Mouse (Mus musculus) embryonic facial prominence, embryonic 12.5 days (tissue): ENCODE measurements at regions not wholly inside any gene's neighbourhood (a gene's known extent, or its start where the extent isn't known, plus 50 kb on each side); places are given as distances from the start of the nearest gene placed in this dataset.

Source experiments
- ATAC-seq: fragments of 200-750 bp; cut with Nextera tagmentation; 2 replicates; pipeline ENCODE4 v1.8.0; 2017; ENCODE audit not compliant: insufficient number of reproducible peaks, insufficient read depth, low FRiP score, low TSS enrichment
- H3K27ac ChIP-seq: fragments of 300-500 bp; sonication (generic); 2 replicates; pipeline ENCODE4 v1.5.1; 2016; ENCODE audit warnings: mild to moderate bottlenecking
- H3K27me3 ChIP-seq: fragments of 300-500 bp; sonication (generic); 2 replicates; pipeline ENCODE4 v1.6.1; 2016; ENCODE audit warnings: mild to moderate bottlenecking, moderate library complexity
- H3K36me3 ChIP-seq: fragments of 300-500 bp; sonication (generic); 2 replicates; pipeline ENCODE4 v1.6.1; 2016; ENCODE audit warnings: mild to moderate bottlenecking
- H3K4me1 ChIP-seq: fragments of 300-500 bp; sonication (generic); 2 replicates; pipeline ENCODE4 v1.6.1; 2016
- H3K4me2 ChIP-seq: fragments of 300-500 bp; sonication (generic); replicated peaks from 2 replicates; pipeline ENCODE4 v1.6.1; 2016; ENCODE audit warnings: mild to moderate bottlenecking, moderate library complexity
- H3K4me3 ChIP-seq: fragments of 300-500 bp; sonication (generic); 2 replicates; pipeline ENCODE4 v1.5.1; 2016; ENCODE audit warnings: mild to moderate bottlenecking
- H3K9ac ChIP-seq: fragments of 300-500 bp; sonication (generic); 2 replicates; pipeline ENCODE4 v1.6.1; 2016; ENCODE audit warnings: mild to moderate bottlenecking, moderate library complexity
- H3K9me3 ChIP-seq: fragments of 300-500 bp; sonication (generic); 2 replicates; pipeline ENCODE4 v1.6.1; 2016; ENCODE audit warnings: mild to moderate bottlenecking, moderate library complexity
- WGBS: fragments of 180-500 bp; shearing (Covaris S2); methylation state at CpG from one replicate; pipeline ENCODE4 v1.1.7; 2016; 5-methylcytosine and 5-hydroxymethylcytosine counted together

GRCm38 (mm10) chr15:64532260-64533120, 285.0 kb upstream of the Gm21798 start:
- Histone ChIP-seq H3K4me3 (no peak overlapping the region), H3K4me2 (no peak overlapping the region), H3K9ac (no peak overlapping the region), H3K27me3 (no peaks in the 10 kb centered on the region), H3K27ac (no peak overlapping the region), H3K36me3 (no peaks in the 10 kb centered on the region), H3K4me1 (peaks cover 4% of the 10 kb centered on the region; the same call in 1 of the 2 replicates), H3K9me3 (no peaks in the 10 kb centered on the region)
- WGBS, result 69% methylated on average over 6 of the region's 6 CpGs
- ATAC-seq, result no peak

- WGBS, result 63% methylated on average over 2 of the region's 2 CpGs
- H3K4me1 ChIP-seq, result peaks cover 4% of the 10 kb centered on the region; the same call in 1 of the 2 replicates
- no peak overlapping the region for H3K27ac ChIP-seq
Measured at GRCm38 (mm10) chr15:64533169-64533795, 284.2 kb upstream of the Gm21798 start.

GRCm38 (mm10) chr15:64534166-64534565, 283.3 kb upstream of the Gm21798 start:
- no peaks in the 10 kb centered on the region for H3K9me3 ChIP-seq
- 54% methylated on average over 6 of the region's 6 CpGs for WGBS

More at GRCm38 (mm10) chr15:64533169-64533795, 284.2 kb upstream of the Gm21798 start:
- Histone ChIP-seq H3K36me3 (no peaks in the 10 kb centered on the region), H3K4me3 (no peak overlapping the region), H3K9ac (no peak overlapping the region), H3K9me3 (no peaks in the 10 kb centered on the region), H3K27me3 (no peaks in the 10 kb centered on the region), H3K4me2 (no peak overlapping the region)
- no peak for ATAC-seq

GRCm38 (mm10) chr15:64535160-64535559, 282.3 kb upstream of the Gm21798 start:
- WGBS, result 56% methylated on average over 2 of the region's 2 CpGs
- ATAC-seq, result no peak
- Histone ChIP-seq H3K9me3 (no peaks in the 10 kb centered on the region), H3K27me3 (no peaks in the 10 kb centered on the region), H3K4me1 (peaks cover 4% of the 10 kb centered on the region; the same call in 1 of the 2 replicates), H3K36me3 (no peaks in the 10 kb centered on the region), H3K4me3 (no peak overlapping the region), H3K9ac (no peak overlapping the region), H3K27ac (no peak overlapping the region), H3K4me2 (no peak overlapping the region)

More at GRCm38 (mm10) chr15:64534166-64534565, 283.3 kb upstream of the Gm21798 start:
- Histone ChIP-seq H3K4me3 (no peak overlapping the region), H3K36me3 (no peaks in the 10 kb centered on the region), H3K4me2 (no peak overlapping the region), H3K9ac (no peak overlapping the region), H3K27ac (no peak overlapping the region), H3K4me1 (peaks cover 4% of the 10 kb centered on the region; the same call in 1 of the 2 replicates), H3K27me3 (no peaks in the 10 kb centered on the region)
- no peak for ATAC-seq

- Histone ChIP-seq H3K9ac (no peak overlapping the region), H3K4me3 (no peak overlapping the region), H3K36me3 (no peaks in the 10 kb centered on the region), H3K4me1 (no peaks in the 10 kb centered on the region), H3K4me2 (no peak overlapping the region), H3K27ac (no peak overlapping the region), H3K9me3 (no peaks in the 10 kb centered on the region), H3K27me3 (no peaks in the 10 kb centered on the region)
- 84% methylated on average over 3 of the region's 3 CpGs for WGBS
- no peak for ATAC-seq
Measured at GRCm38 (mm10) chr15:64541395-64541794, 276.1 kb upstream of the Gm21798 start.

- WGBS, result 86% methylated on average over 8 of the region's 8 CpGs
- Histone ChIP-seq H3K4me2 (no peak overlapping the region), H3K9me3 (no peaks in the 10 kb centered on the region), H3K27me3 (no peaks in the 10 kb centered on the region), H3K4me3 (no peak overlapping the region), H3K9ac (no peak overlapping the region), H3K36me3 (no peaks in the 10 kb centered on the region), H3K4me1 (no peaks in the 10 kb centered on the region), H3K27ac (no peak overlapping the region)
- ATAC-seq, result no peak
Measured at GRCm38 (mm10) chr15:64542250-64542901, 275.1 kb upstream of the Gm21798 start.

- WGBS, result 83% methylated on average over 1 of the region's 1 CpGs
- Histone ChIP-seq H3K27me3 (no peaks in the 10 kb centered on the region), H3K9me3 (no peaks in the 10 kb centered on the region), H3K4me2 (no peak overlapping the region), H3K4me3 (no peak overlapping the region), H3K4me1 (no peaks in the 10 kb centered on the region), H3K9ac (no peak overlapping the region), H3K36me3 (no peaks in the 10 kb centered on the region), H3K27ac (no peak overlapping the region)
- no peak for ATAC-seq
Measured at GRCm38 (mm10) chr15:64542908-64543307, 274.6 kb upstream of the Gm21798 start.

- H3K27me3 ChIP-seq, result no peaks in the 10 kb centered on the region
- H3K9me3 ChIP-seq, result no peaks in the 10 kb centered on the region
- H3K4me1 ChIP-seq, result no peaks in the 10 kb centered on the region
- no peak overlapping the region for H3K27ac ChIP-seq
- no peak overlapping the region for H3K9ac ChIP-seq
- no peak overlapping the region for H3K4me2 ChIP-seq
- no peak for ATAC-seq
- no peak overlapping the region for H3K4me3 ChIP-seq
- H3K36me3 ChIP-seq, result no peaks in the 10 kb centered on the region
Measured at GRCm38 (mm10) chr15:64546035-64546434, 271.5 kb upstream of the Gm21798 start.

GRCm38 (mm10) chr15:64557540-64557939, 260.0 kb upstream of the Gm21798 start:
- Histone ChIP-seq H3K4me1 (no peaks in the 10 kb centered on the region), H3K9me3 (no peaks in the 10 kb centered on the region), H3K9ac (no peak overlapping the region), H3K27ac (no peak overlapping the region), H3K4me3 (no peak overlapping the region), H3K36me3 (no peaks in the 10 kb centered on the region), H3K4me2 (no peak overlapping the region), H3K27me3 (no peaks in the 10 kb centered on the region)
- WGBS, result 82% methylated on average over 2 of the region's 2 CpGs
- no peak for ATAC-seq

GRCm38 (mm10) chr15:64558220-64558619, 259.3 kb upstream of the Gm21798 start:
- Histone ChIP-seq H3K9me3 (no peaks in the 10 kb centered on the region), H3K27me3 (no peaks in the 10 kb centered on the region), H3K36me3 (no peaks in the 10 kb centered on the region), H3K27ac (no peak overlapping the region), H3K4me1 (no peaks in the 10 kb centered on the region), H3K4me3 (no peak overlapping the region), H3K4me2 (no peak overlapping the region), H3K9ac (no peak overlapping the region)
- 70% methylated on average over 1 of the region's 1 CpGs for WGBS
- ATAC-seq, result no peak

GRCm38 (mm10) chr15:64562431-64563111, 254.9 kb upstream of the Gm21798 start:
- H3K27ac ChIP-seq, result no peak overlapping the region
- H3K4me3 ChIP-seq, result no peak overlapping the region
- ATAC-seq, result no peak
- H3K4me2 ChIP-seq, result no peak overlapping the region
- no peaks in the 10 kb centered on the region for H3K27me3 ChIP-seq
- H3K36me3 ChIP-seq, result no peaks in the 10 kb centered on the region
- H3K9ac ChIP-seq, result no peak overlapping the region
- no peaks in the 10 kb centered on the region for H3K9me3 ChIP-seq
- no peaks in the 10 kb centered on the region for H3K4me1 ChIP-seq
- WGBS, result 78% methylated on average over 3 of the region's 3 CpGs
